Mouse (Mus musculus) R1 (cell line): ENCODE data around the gene Ubiad1.

ENCODE experiments used
- DNase-seq: peaks from one replicate; pipeline ENCODE4 v3.0.0-alpha.2; 2018; ENCODE audit warnings: low read depth, low spot score

The Ubiad1 gene

GRCm38 (mm10) chr4:148453707-148454106 lies 9.1 kb upstream of the Ubiad1 start:
- DNase-seq = no peak

GRCm38 (mm10) chr4:148448853-148449245 lies 4.3 kb upstream of the Ubiad1 start:
- DNase-seq = peak; percentile 73

GRCm38 (mm10) chr4:148448179-148448852 lies 3.7 kb upstream of the Ubiad1 start, which contains the start of gene Mtor:
Mtor (plus strand) TSS chr4:148448611.
- DNase-seq = peak; percentile 100

GRCm38 (mm10) chr4:148442598-148442997 lies 2.0 kb downstream of the Ubiad1 start:
- DNase-seq = no peak

- DNase-seq = no peak
These were observed 2.6 kb downstream of the Ubiad1 start for GRCm38 (mm10) chr4:148441931-148442330.

- DNase-seq = peak; percentile 27
These were observed 8.8 kb downstream of the Ubiad1 start for GRCm38 (mm10) chr4:148435657-148436330.

GRCm38 (mm10) chr4:148435106-148435505 lies 9.5 kb downstream of the Ubiad1 start:
- no peak for DNase-seq

GRCm38 (mm10) chr4:148434554-148434953 lies 10.0 kb downstream of the Ubiad1 start:
- DNase-seq = no peak

GRCm38 (mm10) chr4:148433813-148434212 lies 10.8 kb downstream of the Ubiad1 start:
- DNase-seq = peak; percentile 64

- DNase-seq = no peak
These were observed 11.2 kb downstream of the Ubiad1 start for GRCm38 (mm10) chr4:148433336-148433735.

GRCm38 (mm10) chr4:148432488-148432887 lies 12.1 kb downstream of the Ubiad1 start:
- DNase-seq = no peak

GRCm38 (mm10) chr4:148430880-148431519 lies 13.6 kb downstream of the Ubiad1 start:
- no peak for DNase-seq

GRCm38 (mm10) chr4:148429686-148430085 lies 14.9 kb downstream of the Ubiad1 start:
- peak; percentile 78 for DNase-seq

GRCm38 (mm10) chr4:148429121-148429520 lies 15.4 kb downstream of the Ubiad1 start:
- DNase-seq = no peak

- no peak for DNase-seq
These were observed 16.0 kb downstream of the Ubiad1 start for GRCm38 (mm10) chr4:148428544-148428943.

- DNase-seq = no peak
These were observed 17.4 kb downstream of the Ubiad1 start for GRCm38 (mm10) chr4:148426950-148427850.

- DNase-seq = no peak
These were observed 27.0 kb downstream of the Ubiad1 start for GRCm38 (mm10) chr4:148417559-148417958.

GRCm38 (mm10) chr4:148417074-148417526 lies 27.5 kb downstream of the Ubiad1 start:
- DNase-seq = no peak

- no peak for DNase-seq
These were observed 29.0 kb downstream of the Ubiad1 start for GRCm38 (mm10) chr4:148415575-148415974.

GRCm38 (mm10) chr4:148408256-148408975 lies 36.2 kb downstream of the Ubiad1 start:
- DNase-seq = no peak

- DNase-seq = peak; percentile 45
These were observed 39.2 kb downstream of the Ubiad1 start for GRCm38 (mm10) chr4:148405255-148405788.
